Mouse (Mus musculus) erythroblast, adult 5-6 weeks (primary cell): Measurements from ENCODE around the gene Ms4a8a. TPM values are rescaled to one million over a fixed set of nuclear protein-coding genes. Genes with fewer than 3 reads are reported as not detected.

ENCODE experiments used
- ATAC-seq: replicated peaks from 2 replicates; pipeline ENCODE4 v1.8.0; 2016; ENCODE audit warnings: moderate number of reproducible peaks, mild to moderate bottlenecking, moderate TSS enrichment, inconsistent platforms; ENCODE audit not compliant: poor library complexity, low FRiP score, severe bottlenecking
- total RNA-seq, 2 experiments: library from RNA; stranded (forward) in 1 of 2; stranded (reverse) in 1 of 2; fragments of 150-400 nt in 1 of 2; fragments of 200-764, 138-1000 nt in 1 of 2; gene quantifications; 2 replicates each; pipeline versions ENCODE4 v1.2.3 to v1.2.4; 2015 to 2017; ENCODE audit warnings: low replicate concordance in 2 of 2

The Ms4a8a gene
- total RNA-seq, 2 experiments from 2014 or later: 0.34 to 5.4 TPM

- ATAC-seq: no peak
Observed at GRCm38 (mm10) chr19:11037570-11037969, 43.3 kb downstream of the Ms4a8a start.

DNA sequence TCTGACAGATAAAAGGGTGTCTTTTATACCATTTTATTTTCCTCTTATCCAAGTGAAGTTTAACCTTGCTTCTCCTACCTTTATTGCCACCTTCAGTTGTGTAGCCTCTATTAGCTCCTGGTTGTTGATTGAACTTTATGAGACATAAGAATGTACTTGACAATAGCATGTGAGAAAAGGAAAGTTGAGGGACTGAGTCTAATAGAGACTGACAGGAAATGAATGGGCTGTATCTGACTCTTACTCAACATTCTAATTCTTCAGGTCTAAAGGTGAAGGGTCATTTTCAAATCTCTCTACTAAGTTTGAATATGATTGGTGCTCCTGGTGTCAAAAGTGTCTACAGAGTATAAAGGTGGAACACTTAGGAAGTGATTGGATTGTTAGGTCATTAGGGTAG lies 58.5 kb downstream of the Ms4a8a start:
- ATAC-seq: no peak

DNA sequence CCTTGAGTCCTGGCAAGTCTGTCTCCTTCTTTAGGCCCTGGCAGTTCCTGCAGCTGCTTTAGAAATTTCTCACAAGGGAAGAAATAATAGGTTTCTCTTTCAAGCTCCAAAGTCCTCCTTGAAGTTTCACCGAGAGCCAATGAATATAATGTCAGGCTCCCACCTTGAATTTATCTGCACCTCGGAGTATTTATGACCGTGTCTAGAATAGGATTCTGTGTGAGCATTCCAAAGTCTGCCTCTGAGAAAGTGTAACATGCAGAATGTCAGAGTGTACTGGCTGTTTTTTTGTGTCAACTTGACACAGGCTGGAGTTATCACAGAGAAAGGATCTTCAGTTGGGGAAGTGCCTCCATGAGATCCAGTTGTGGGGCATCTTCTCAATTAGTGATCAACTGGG lies 63.0 kb downstream of the Ms4a8a start, which contains the start of gene Ms4a18:
Ms4a18 (minus strand) TSS at position 141 of the 400 bp plus-strand sequence.
- no peak for ATAC-seq

Other genes with a start within 250 kb of the Ms4a8a start
- 2.1 and 3.8 TPM in 2 replicates for gene Slc15a3, start 241.4 kb downstream of the Ms4a8a start, total RNA-seq (2015; ENCODE audit: low replicate concordance)
- gene Slc15a3, start 241.4 kb downstream of the Ms4a8a start, total RNA-seq (2017; ENCODE audit: low replicate concordance): 1.3 and 3.2 TPM in 2 replicates
- gene Tmem132a, start 211.2 kb downstream of the Ms4a8a start, total RNA-seq (2015; ENCODE audit: low replicate concordance): not detected in 2 replicates
- gene Tmem132a, start 211.2 kb downstream of the Ms4a8a start, total RNA-seq (2017; ENCODE audit: low replicate concordance): not detected in 2 replicates
- gene Tmem109, start 199.1 kb downstream of the Ms4a8a start, total RNA-seq (2015; ENCODE audit: low replicate concordance): 6.3 and 10.4 TPM in 2 replicates
- gene Tmem109, start 199.1 kb downstream of the Ms4a8a start, total RNA-seq (2017; ENCODE audit: low replicate concordance): 2.4 and 6.6 TPM in 2 replicates
- gene Prpf19, start 185.9 kb downstream of the Ms4a8a start, total RNA-seq (2015; ENCODE audit: low replicate concordance): 10.0 and 14.4 TPM in 2 replicates
- gene Prpf19, start 185.9 kb downstream of the Ms4a8a start, total RNA-seq (2017; ENCODE audit: low replicate concordance): 26.3 and 59.3 TPM in 2 replicates
- not detected in 2 replicates for gene Zp1, start 160.5 kb downstream of the Ms4a8a start, total RNA-seq (2015; ENCODE audit: low replicate concordance)
- gene Zp1, start 160.5 kb downstream of the Ms4a8a start, total RNA-seq (2017; ENCODE audit: low replicate concordance): not detected in 2 replicates
- gene Ptgdr2, start 143.9 kb downstream of the Ms4a8a start, total RNA-seq (2015; ENCODE audit: low replicate concordance): not detected in 2 replicates
- not detected in 2 replicates for gene Ptgdr2, start 143.9 kb downstream of the Ms4a8a start, total RNA-seq (2017; ENCODE audit: low replicate concordance)
- gene Ccdc86, start 131.8 kb downstream of the Ms4a8a start, total RNA-seq (2015; ENCODE audit: low replicate concordance): 3.1 and 9.6 TPM in 2 replicates
- 0.28 and 1.5 TPM in 2 replicates for gene Ccdc86, start 131.8 kb downstream of the Ms4a8a start, total RNA-seq (2017; ENCODE audit: low replicate concordance)
- gene Ms4a10, start 106.4 kb downstream of the Ms4a8a start, total RNA-seq (2015; ENCODE audit: low replicate concordance): not detected in 2 replicates
- gene Ms4a10, start 106.4 kb downstream of the Ms4a8a start, total RNA-seq (2017; ENCODE audit: low replicate concordance): not detected in 2 replicates
- not detected in 2 replicates for gene Ms4a15, start 87.9 kb downstream of the Ms4a8a start, total RNA-seq (2015; ENCODE audit: low replicate concordance)
- gene Ms4a15, start 87.9 kb downstream of the Ms4a8a start, total RNA-seq (2017; ENCODE audit: low replicate concordance): 1.5 TPM in 1 of 2 replicates, not detected in the other
- not detected in 2 replicates for gene Ms4a18, start 63.1 kb downstream of the Ms4a8a start, total RNA-seq (2015; ENCODE audit: low replicate concordance)
- gene Ms4a18, start 63.1 kb downstream of the Ms4a8a start, total RNA-seq (2017; ENCODE audit: low replicate concordance): not detected in 2 replicates
- not detected in 2 replicates for gene 1700017D01Rik, start 49.8 kb upstream of the Ms4a8a start, total RNA-seq (2015; ENCODE audit: low replicate concordance)
- gene 1700017D01Rik, start 49.8 kb upstream of the Ms4a8a start, total RNA-seq (2017; ENCODE audit: low replicate concordance): 0.14 TPM in 1 of 2 replicates, not detected in the other
- not detected in 2 replicates for gene 1700025F22Rik, start 84.2 kb upstream of the Ms4a8a start, total RNA-seq (2015; ENCODE audit: low replicate concordance)
- gene 1700025F22Rik, start 84.2 kb upstream of the Ms4a8a start, total RNA-seq (2017; ENCODE audit: low replicate concordance): not detected in 2 replicates
- gene Ms4a13, start 115.6 kb upstream of the Ms4a8a start, total RNA-seq (2015; ENCODE audit: low replicate concordance): not detected in 2 replicates
- 0.60 TPM in 1 of 2 replicates, not detected in the other for gene Ms4a13, start 115.6 kb upstream of the Ms4a8a start, total RNA-seq (2017; ENCODE audit: low replicate concordance)
- gene Ms4a12, start 151.3 kb upstream of the Ms4a8a start, total RNA-seq (2015; ENCODE audit: low replicate concordance): not detected in 2 replicates
- gene Ms4a12, start 151.3 kb upstream of the Ms4a8a start, total RNA-seq (2017; ENCODE audit: low replicate concordance): not detected in 2 replicates
- gene Ms4a1, start 185.1 kb upstream of the Ms4a8a start, total RNA-seq (2015; ENCODE audit: low replicate concordance): not detected in 2 replicates
- 0.60 TPM in 1 of 2 replicates, not detected in the other for gene Ms4a1, start 185.1 kb upstream of the Ms4a8a start, total RNA-seq (2017; ENCODE audit: low replicate concordance)
- gene Ms4a5, start 202.8 kb upstream of the Ms4a8a start, total RNA-seq (2015; ENCODE audit: low replicate concordance): not detected in 2 replicates
- not detected in 2 replicates for gene Ms4a5, start 202.8 kb upstream of the Ms4a8a start, total RNA-seq (2017; ENCODE audit: low replicate concordance)
- gene Ms4a14, start 233.4 kb upstream of the Ms4a8a start, total RNA-seq (2015; ENCODE audit: low replicate concordance): not detected in 2 replicates
- 0.26 TPM in 1 of 2 replicates, not detected in the other for gene Ms4a14, start 233.4 kb upstream of the Ms4a8a start, total RNA-seq (2017; ENCODE audit: low replicate concordance)